Mouse (Mus musculus) hindbrain, embryonic 14.5 days (tissue): Measurements from ENCODE around the gene Nek8. TPM values are rescaled to one million over a fixed set of nuclear protein-coding genes. Genes with fewer than 3 reads are reported as not detected.

Source experiments
- ATAC-seq: fragments of 200-750 bp; cut with Nextera tagmentation; 2 replicates; pipeline ENCODE4 v1.8.0; 2017; ENCODE audit warnings: moderate number of reproducible peaks, mild to moderate bottlenecking, moderate TSS enrichment, moderate library complexity; ENCODE audit not compliant: low FRiP score
- DNase-seq: peaks from one replicate; pipeline ENCODE4 v3.0.0-alpha.2; 2015; ENCODE audit warnings: low spot score
- H3K27ac ChIP-seq: fragments of 300-500 bp; sonication (generic); 2 replicates; pipeline ENCODE4 v1.5.1; 2014; ENCODE audit warnings: mild to moderate bottlenecking, moderate library complexity
- H3K27me3 ChIP-seq: fragments of 300-500 bp; sonication (generic); 2 replicates; pipeline ENCODE4 v1.6.1; 2014; ENCODE audit warnings: mild to moderate bottlenecking, low read length, mixed read lengths; ENCODE audit not compliant: control insufficient read depth, insufficient read depth
- H3K36me3 ChIP-seq: fragments of 300-500 bp; sonication (generic); replicated peaks from 2 replicates; pipeline ENCODE4 v1.6.1; 2014; ENCODE audit not compliant: control insufficient read depth, insufficient read depth
- H3K4me1 ChIP-seq: fragments of 300-500 bp; sonication (generic); replicated peaks from 2 replicates; pipeline ENCODE4 v1.6.1; 2014; ENCODE audit warnings: antibody characterized with exemption, low read length, mixed read lengths; ENCODE audit not compliant: control insufficient read depth, insufficient read depth
- H3K4me2 ChIP-seq: fragments of 300-500 bp; sonication (generic); replicated peaks from 2 replicates; pipeline ENCODE4 v1.6.1; 2014; ENCODE audit warnings: mild to moderate bottlenecking, moderate library complexity
- H3K4me3 ChIP-seq: fragments of 300-500 bp; sonication (generic); replicated peaks from 2 replicates; pipeline ENCODE4 v1.5.1; 2014; ENCODE audit warnings: mild to moderate bottlenecking, low read length
- H3K9ac ChIP-seq: fragments of 300-500 bp; sonication (generic); 2 replicates; pipeline ENCODE4 v1.6.1; 2014
- H3K9me3 ChIP-seq: fragments of 300-500 bp; sonication (generic); 2 replicates; pipeline ENCODE4 v1.6.1; 2016; ENCODE audit warnings: low read length; ENCODE audit not compliant: control insufficient read depth
- WGBS: fragments of 180-500 bp; shearing (Covaris S2); extraction: QIAGEN DNeasy Blood & Tissue Kit; methylation state at CpG from one replicate; pipeline ENCODE4 v1.1.7; 2014; 5-methylcytosine and 5-hydroxymethylcytosine counted together
- polyA plus RNA-seq: library from polyadenylated mRNA; unstranded; fragments of >200 nt; fragmentation: Nextera tagmentation; extraction: Ambion mirVana; gene quantifications from 2 replicates; pipeline ENCODE4 v1.2.1, GENCODE M21; 2014

Nek8 gene
- polyA plus RNA-seq, 1 experiment from 2014 or later = 6.0 TPM

DNA sequence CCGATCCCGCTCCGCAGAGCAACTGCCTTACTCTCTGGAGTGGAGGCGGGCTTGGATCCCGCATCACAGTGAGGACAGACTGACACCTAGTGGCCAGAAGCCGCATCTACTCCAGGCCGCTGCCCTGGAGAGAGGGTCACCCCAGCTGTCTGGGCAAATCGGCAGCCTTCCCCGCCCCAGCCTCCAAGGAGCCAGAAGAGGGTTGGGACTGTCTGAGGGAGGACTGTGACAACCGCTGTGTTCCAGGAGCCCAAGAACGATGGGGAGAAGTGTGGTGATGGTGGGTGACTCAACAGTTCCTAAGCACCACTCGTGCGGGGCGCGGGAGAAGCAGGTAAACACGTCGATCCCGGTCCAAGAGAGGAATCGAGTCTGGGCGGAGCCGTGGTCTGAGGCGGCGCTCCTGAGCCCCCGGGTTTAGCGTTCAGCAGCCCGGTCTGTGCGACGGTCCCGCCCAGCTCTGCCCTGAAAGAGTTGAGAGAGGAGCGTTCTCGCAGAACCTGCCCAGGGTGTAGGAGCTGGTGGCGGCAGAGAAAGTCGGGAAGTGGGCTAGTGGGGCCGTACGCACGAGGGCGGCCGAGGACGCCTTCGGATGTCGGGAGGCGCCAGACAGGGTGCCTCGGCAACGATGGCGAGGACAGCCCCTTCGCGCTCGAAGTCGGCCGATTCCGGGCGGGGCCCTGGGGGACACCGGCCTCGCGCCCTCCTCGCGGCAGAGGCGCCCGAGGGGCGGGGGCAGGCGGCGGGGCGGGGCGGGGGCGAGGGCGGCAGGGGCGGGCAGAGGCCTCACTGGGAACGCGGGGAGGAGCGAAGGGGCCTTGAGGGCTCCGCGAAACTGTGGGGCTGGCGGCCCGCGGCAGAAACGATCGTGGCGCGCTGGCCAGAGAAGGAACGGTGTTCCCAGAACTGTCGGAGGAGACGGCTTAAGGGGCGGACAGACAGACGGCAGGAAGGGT, 1.7 kb upstream of the Nek8 start:
- under 1% methylated on average over 62 of the region's 84 CpGs for WGBS
- Histone ChIP-seq H3K27ac (peak overlapping the region; percentile 66), H3K36me3 (peaks cover 34% of the 10 kb centered on the region), H3K4me3 (peak overlapping the region; percentile 53), H3K4me1 (peaks cover 35% of the 10 kb centered on the region), H3K9me3 (no peaks in the 10 kb centered on the region), H3K27me3 (peaks cover 5% of the 10 kb centered on the region; the same call in 1 of the 2 replicates), H3K4me2 (peak overlapping the region; percentile 55), H3K9ac (peak overlapping the region; percentile 57)
- ATAC-seq (peak; percentile 87), DNase-seq (peak; percentile 95)

DNA sequence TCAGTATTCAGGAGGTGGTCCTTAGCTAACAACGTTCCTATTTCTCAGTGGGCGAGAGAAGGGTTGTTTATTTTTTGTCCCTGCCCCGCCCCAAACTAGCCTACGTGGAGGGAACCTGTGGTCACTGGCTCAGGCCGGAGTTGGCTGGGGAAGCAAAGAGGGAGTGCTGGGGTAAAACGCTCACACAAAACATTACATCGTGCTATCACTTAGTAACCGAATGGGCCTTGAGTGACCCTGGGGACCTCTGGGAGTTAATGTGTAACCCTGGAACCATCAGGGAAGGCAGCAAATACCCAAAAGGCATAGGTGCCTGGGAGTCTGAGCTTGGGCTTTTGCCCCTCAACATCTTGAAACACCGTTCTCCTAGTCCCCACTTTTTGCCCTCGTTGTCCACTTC, 962 bp upstream of the Nek8 start:
- no peaks in the 10 kb centered on the region for H3K9me3 ChIP-seq
- ATAC-seq = no peak
- H3K27ac ChIP-seq = no peak overlapping the region; the same call in 1 of the 2 replicates
- peaks cover 5% of the 10 kb centered on the region; the same call in 1 of the 2 replicates for H3K27me3 ChIP-seq
- peaks cover 34% of the 10 kb centered on the region for H3K4me1 ChIP-seq
- no peak for DNase-seq
- WGBS = under 1% methylated on average over 10 of the region's 10 CpGs
- H3K4me2 ChIP-seq = peak overlapping the region; percentile 55
- peaks cover 34% of the 10 kb centered on the region for H3K36me3 ChIP-seq
- peak overlapping the region; percentile 53 for H3K4me3 ChIP-seq
- H3K9ac ChIP-seq = peak overlapping the region; percentile 57; the same call in 1 of the 2 replicates

DNA sequence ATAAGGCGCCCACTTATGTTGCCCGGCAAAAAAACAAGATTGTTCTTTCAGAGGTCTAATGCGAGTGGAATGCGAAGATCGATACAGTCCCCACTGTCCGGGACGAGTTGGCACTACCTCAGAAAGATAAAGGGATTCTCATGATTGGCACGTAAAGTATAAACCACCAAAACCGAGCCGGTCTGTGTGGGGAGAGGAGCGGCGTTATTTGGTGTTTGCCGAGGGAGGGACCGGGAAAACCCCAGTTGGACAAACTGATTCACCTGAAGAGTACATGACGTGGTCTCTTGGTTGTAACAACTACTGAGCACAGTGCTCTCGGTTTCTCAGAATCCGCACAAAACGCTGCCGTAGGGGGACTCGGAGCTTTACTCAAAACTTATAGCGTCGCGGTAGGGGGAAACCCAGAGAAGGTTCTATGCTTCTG, 443 bp upstream of the Nek8 start:
- H3K4me1 ChIP-seq = peaks cover 28% of the 10 kb centered on the region
- H3K9ac ChIP-seq = peak overlapping the region; percentile 44; the same call in 1 of the 2 replicates
- H3K27ac ChIP-seq = no peak overlapping the region
- peak overlapping the region; percentile 55 for H3K4me2 ChIP-seq
- under 1% methylated on average over 23 of the region's 23 CpGs for WGBS
- H3K27me3 ChIP-seq = peaks cover 5% of the 10 kb centered on the region; the same call in 1 of the 2 replicates
- peak overlapping the region; percentile 53 for H3K4me3 ChIP-seq
- H3K36me3 ChIP-seq = peaks cover 30% of the 10 kb centered on the region
- ATAC-seq = no peak
- no peaks in the 10 kb centered on the region for H3K9me3 ChIP-seq
- no peak for DNase-seq

DNA sequence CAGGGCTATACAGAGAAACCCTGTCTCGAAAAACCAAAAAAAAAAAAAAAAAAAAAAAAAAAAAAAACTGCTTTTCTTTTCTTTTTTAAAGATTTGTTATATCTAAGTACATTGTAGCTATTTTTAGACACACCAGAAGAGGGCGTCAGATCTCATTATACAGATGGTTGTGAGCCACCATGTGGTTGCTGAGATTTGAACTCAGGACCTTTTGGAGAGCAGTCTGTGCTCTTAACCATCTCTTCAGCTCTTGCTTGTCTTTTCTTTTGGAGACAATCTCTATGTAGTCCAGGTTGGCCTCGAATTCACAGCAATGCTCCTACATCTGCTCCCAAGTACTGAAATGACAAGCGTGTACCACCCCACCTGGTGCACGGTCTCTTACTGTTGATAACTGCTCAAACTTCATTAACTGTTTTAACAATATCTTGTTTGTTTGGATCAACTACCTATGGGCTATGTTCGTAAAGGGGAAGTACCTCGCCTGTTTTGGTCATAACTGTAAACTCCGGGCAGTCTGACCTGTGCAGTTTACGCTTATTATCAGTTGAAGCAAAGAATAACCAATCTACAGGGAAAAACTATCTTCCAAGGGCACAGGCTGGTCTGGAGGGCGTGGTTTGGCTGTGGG, 589 bp downstream of the Nek8 start:
- ATAC-seq = no peak
- peak overlapping the region; percentile 44; the same call in 1 of the 2 replicates for H3K9ac ChIP-seq
- peak overlapping the region; percentile 53 for H3K4me3 ChIP-seq
- DNase-seq = no peak
- H3K27ac ChIP-seq = peak overlapping the region; percentile 55; the same call in 1 of the 2 replicates
- H3K4me2 ChIP-seq = peak overlapping the region; percentile 55
- peaks cover 20% of the 10 kb centered on the region for H3K36me3 ChIP-seq
- 3% methylated on average over 9 of the region's 10 CpGs for WGBS
- H3K9me3 ChIP-seq = no peaks in the 10 kb centered on the region
- peaks cover 24% of the 10 kb centered on the region for H3K4me1 ChIP-seq
- H3K27me3 ChIP-seq = peaks cover 5% of the 10 kb centered on the region; the same call in 1 of the 2 replicates

DNA sequence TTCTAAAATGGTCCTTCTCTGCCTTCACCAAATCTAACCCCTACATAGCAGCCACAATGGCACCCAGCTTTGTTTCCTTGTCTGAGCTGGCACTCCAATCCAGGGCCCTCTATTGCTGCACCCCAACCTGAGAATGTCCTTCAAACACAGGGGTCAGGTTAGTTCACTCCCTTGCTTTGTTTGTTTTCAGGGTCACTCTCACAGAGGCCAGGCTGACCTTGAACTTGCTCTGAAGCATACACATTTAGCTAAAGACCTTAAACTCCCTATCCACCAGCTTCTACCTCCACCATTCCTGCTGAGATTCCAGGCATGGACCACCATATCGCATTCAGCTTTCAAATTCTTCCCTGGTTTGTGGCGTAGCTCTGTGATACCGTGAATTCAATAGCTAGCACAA, 2.0 kb downstream of the Nek8 start:
- Histone ChIP-seq H3K9me3 (no peaks in the 10 kb centered on the region), H3K4me2 (no peak overlapping the region), H3K9ac (no peak overlapping the region), H3K27ac (no peak overlapping the region), H3K4me3 (no peak overlapping the region), H3K27me3 (peaks cover 5% of the 10 kb centered on the region; the same call in 1 of the 2 replicates), H3K36me3 (peaks cover 6% of the 10 kb centered on the region), H3K4me1 (peaks cover 21% of the 10 kb centered on the region)
- no peak for DNase-seq
- ATAC-seq = no peak
- WGBS = 91% methylated on average over 3 of the region's 3 CpGs

DNA sequence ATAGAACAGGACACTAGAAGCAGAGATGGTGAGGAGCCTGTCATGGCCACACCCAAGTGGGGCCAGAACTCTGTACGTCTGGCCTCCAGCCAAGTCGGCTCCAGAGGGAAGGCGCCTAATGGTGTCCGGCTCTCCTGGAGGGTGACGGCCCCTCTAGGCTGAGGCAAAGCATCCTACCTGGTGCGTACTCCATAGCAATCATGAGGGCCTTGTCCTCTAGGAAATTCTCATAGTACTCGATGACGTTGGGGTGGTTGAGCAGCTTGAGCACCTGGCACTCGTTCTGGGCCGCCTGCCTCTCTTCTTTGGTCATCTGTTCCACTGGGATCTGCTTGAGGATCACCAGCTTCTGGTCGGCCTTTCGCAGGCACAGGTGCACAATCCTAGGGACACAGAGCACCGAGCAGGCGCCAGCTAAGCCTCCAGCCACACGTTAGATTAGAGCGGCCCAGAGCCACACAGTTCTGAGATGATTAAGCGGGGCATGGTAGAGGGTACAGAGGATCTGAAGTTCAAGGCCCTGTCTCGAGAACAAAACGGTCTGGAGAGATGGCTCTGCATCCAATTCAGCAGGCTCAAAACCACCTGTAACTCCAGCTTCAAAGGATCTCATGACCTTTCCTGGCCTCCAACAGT, 3.6 kb downstream of the Nek8 start:
- Histone ChIP-seq H3K9ac (no peak overlapping the region), H3K4me2 (no peak overlapping the region), H3K27me3 (peaks cover 5% of the 10 kb centered on the region; the same call in 1 of the 2 replicates), H3K36me3 (no peaks in the 10 kb centered on the region), H3K4me3 (no peak overlapping the region), H3K9me3 (no peaks in the 10 kb centered on the region), H3K4me1 (peaks cover 10% of the 10 kb centered on the region), H3K27ac (no peak overlapping the region)
- ATAC-seq = no peak
- WGBS = 86% methylated on average over 19 of the region's 19 CpGs
- no peak for DNase-seq

DNA sequence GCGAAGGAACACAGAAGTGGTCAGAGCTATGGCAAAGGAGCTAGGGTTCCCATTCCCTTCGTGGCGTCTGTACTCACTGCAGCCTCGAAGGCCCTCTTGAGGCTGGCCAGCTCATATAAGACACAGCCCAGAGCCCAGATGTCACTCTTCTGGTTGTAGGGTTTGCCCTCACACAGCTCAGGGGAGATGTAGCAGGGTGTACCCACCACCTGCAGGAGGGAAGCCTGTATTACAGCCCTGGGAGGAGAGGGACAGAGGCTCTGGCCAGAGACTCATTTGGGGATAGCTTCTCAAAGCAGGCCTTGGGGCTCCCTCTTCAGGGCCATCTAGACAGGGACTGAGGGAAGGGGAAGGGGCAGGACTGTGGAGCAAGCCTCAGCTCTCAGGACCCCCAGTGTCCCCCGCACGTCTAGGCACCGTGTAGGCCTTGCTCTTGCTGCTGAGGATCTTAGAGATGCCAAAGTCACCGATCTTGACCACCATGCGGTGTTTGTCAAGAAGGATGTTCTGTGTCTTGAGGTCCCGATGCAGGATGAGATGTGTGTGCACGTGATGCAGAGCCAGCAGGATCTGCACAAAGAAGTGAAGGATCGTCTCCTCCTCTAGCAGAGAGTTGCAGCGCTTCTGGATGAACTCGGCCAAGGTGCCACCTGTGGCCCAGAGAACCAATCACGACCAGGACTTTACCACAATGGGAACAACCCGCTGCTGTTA, 4.3 kb downstream of the Nek8 start:
- Histone ChIP-seq H3K9ac (no peak overlapping the region), H3K4me2 (no peak overlapping the region), H3K27ac (no peak overlapping the region), H3K36me3 (no peaks in the 10 kb centered on the region), H3K4me3 (no peak overlapping the region), H3K9me3 (no peaks in the 10 kb centered on the region), H3K27me3 (peaks cover 4% of the 10 kb centered on the region; the same call in 1 of the 2 replicates), H3K4me1 (peaks cover 5% of the 10 kb centered on the region; the same call in 1 of the 2 replicates)
- ATAC-seq = no peak
- no peak for DNase-seq
- WGBS = 84% methylated on average over 16 of the region's 16 CpGs

DNA sequence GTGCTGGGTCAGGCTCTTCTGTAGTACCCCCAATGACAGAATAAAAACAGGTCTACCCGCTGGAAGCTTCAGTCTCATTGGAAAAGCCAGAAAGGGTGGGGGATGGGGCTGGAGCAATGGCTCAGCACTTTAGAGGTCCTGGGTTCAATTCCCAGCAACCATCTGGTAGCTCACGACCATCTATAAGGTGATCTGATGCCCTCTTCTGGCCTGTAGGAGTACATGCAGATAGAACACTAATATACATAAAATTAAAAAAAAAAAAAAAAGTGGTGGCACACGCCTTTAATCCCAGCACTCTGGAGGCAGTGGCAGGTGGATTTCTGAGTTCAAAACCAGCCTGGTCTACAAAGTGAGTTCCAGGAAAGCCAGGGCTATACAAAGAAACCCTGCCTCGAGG, 5.1 kb downstream of the Nek8 start:
- WGBS = 70% methylated on average over 4 of the region's 4 CpGs

More for the DNA sequence above, 5.1 kb downstream of the Nek8 start:
- no peak for DNase-seq
- Histone ChIP-seq H3K4me2 (no peak overlapping the region), H3K9me3 (no peaks in the 10 kb centered on the region), H3K4me1 (no peaks in the 10 kb centered on the region), H3K9ac (no peak overlapping the region), H3K27ac (no peak overlapping the region), H3K4me3 (no peak overlapping the region), H3K36me3 (no peaks in the 10 kb centered on the region), H3K27me3 (no peaks in the 10 kb centered on the region)
- no peak for ATAC-seq
